Mouse (Mus musculus) erythroblast, embryonic 14.5 days (primary cell): ENCODE data around the gene Neurod2. TPM values are rescaled to one million over a fixed set of nuclear protein-coding genes. Genes with fewer than 3 reads are reported as not detected.

Experiments
- H3K27me3 ChIP-seq: 2 replicates; pipeline ENCODE4 v1.6.1; 2012; ENCODE audit warnings: inconsistent platforms; ENCODE audit not compliant: control insufficient read depth
- H3K36me3 ChIP-seq: 2 replicates; pipeline ENCODE4 v1.6.1; 2012; ENCODE audit warnings: mild to moderate bottlenecking, inconsistent platforms; ENCODE audit not compliant: control insufficient read depth
- H3K4me1 ChIP-seq: 2 replicates; pipeline ENCODE4 v1.6.1; 2012; ENCODE audit warnings: inconsistent platforms; ENCODE audit not compliant: control insufficient read depth
- H3K4me3 ChIP-seq: replicated peaks from 2 replicates; pipeline ENCODE3; 2012; ENCODE audit warnings: moderate library complexity, mild to moderate bottlenecking, inconsistent platforms
- H3K9me3 ChIP-seq: 2 replicates; pipeline ENCODE4 v1.6.1; 2012; ENCODE audit warnings: low read length, inconsistent platforms, mixed read lengths; ENCODE audit not compliant: control insufficient read depth
- GATA1 ChIP-seq: IDR thresholded peaks from 2 replicates; pipeline ENCODE4 v1.6.1; 2012; ENCODE audit warnings: low read length, inconsistent platforms, mixed read lengths
- TAL1 ChIP-seq: IDR thresholded peaks from 3 replicates; pipeline ENCODE4 v1.6.1; 2012; ENCODE audit warnings: low read length, inconsistent platforms, mixed read lengths
- polyA plus RNA-seq: library from polyadenylated mRNA; stranded (reverse); fragments of >175 nt; gene quantifications from 2 replicates; pipeline ENCODE4 v1.2.3, GENCODE M21; 2012

Gene Neurod2
- polyA plus RNA-seq, 1 experiment, result not detected

DNA sequence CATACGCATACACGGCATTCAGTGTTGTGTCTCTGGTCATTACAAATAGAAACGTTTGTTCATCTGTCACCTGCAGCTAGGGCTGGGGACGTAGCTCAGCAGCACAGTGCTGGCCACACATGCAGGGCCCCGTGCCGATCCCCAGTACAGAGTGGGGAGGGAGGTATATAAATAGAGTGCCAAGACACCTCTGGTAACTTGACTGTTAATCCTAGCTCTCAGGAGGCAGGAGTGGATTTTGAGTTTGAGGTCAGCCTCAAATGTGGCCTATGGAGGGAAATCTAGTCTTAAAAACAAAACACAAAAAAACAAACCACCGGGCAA, 38.4 kb upstream of the Neurod2 start:
- TF ChIP-seq TAL1 (no peak), GATA1 (no peak)

DNA sequence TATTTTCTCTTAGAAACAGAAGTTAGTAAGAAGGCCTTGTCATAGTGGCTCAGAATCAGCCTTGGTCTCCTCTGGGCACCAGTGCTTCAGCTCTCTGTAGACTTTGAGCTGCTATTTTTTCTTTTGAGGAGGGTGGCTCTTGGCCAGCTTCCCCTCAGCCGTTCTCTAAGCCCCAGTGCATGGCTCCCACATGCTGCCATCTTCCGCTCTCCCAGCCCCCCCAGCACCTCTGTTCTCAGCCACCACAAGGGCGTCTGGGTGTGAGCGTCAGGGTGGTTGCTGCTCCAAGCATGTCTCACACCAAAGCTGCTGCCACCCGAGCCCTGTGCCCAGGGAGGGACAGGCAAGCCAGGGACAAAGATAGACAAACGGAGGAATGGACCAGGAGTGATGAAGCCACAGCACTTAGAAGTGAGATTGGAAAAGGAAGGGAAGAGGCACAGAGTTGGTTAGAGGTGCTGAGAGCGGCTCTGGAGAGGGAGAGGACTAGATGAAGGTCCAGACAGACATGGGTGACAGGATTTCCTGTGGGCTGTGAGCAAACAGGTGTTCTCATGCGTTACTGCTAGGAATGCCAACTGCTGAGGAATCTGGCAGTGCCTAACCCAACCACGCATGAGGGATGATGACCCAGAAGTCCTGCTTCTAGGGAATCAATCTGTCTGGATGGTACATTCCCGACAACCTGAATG, 37.9 kb upstream of the Neurod2 start:
- Histone ChIP-seq H3K27me3 (no peaks in the 10 kb centered on the region), H3K4me1 (no peaks in the 10 kb centered on the region; the same call in 1 of the 2 replicates), H3K4me3 (no peak overlapping the region), H3K36me3 (no peaks in the 10 kb centered on the region; the same call in 1 of the 2 replicates), H3K9me3 (no peaks in the 10 kb centered on the region)
- TF ChIP-seq GATA1, result no peak
- no peak for TF ChIP-seq TAL1

More for the DNA sequence above, 38.4 kb upstream of the Neurod2 start:
- Histone ChIP-seq H3K9me3 (no peaks in the 10 kb centered on the region), H3K36me3 (no peaks in the 10 kb centered on the region; the same call in 1 of the 2 replicates), H3K4me3 (no peak overlapping the region), H3K27me3 (no peaks in the 10 kb centered on the region), H3K4me1 (no peaks in the 10 kb centered on the region; the same call in 1 of the 2 replicates)

DNA sequence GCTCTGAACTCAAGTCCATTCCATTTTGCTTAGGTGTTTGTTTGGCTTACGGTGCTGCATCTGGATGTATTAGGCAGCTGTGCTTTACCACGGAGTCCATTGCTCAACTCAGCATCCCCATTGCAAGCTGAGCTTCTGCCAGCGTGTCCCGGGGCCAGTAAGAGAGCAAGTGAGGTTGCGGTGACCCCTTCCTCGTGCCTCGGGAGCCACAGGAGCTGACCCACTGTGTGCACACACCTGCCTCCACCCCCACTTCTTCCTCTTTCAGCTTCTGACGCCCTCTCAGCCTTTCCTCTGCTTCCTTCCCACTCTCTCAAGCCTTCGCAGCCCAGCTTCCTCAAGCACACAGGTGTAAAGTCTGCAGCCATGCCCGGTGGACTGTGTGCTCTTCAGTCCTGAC, 36.8 kb upstream of the Neurod2 start:
- Histone ChIP-seq H3K27me3 (no peaks in the 10 kb centered on the region), H3K36me3 (no peaks in the 10 kb centered on the region; the same call in 1 of the 2 replicates), H3K9me3 (no peaks in the 10 kb centered on the region), H3K4me3 (no peak overlapping the region), H3K4me1 (peaks cover 8% of the 10 kb centered on the region)
- no peak for TF ChIP-seq TAL1
- no peak for TF ChIP-seq GATA1

DNA sequence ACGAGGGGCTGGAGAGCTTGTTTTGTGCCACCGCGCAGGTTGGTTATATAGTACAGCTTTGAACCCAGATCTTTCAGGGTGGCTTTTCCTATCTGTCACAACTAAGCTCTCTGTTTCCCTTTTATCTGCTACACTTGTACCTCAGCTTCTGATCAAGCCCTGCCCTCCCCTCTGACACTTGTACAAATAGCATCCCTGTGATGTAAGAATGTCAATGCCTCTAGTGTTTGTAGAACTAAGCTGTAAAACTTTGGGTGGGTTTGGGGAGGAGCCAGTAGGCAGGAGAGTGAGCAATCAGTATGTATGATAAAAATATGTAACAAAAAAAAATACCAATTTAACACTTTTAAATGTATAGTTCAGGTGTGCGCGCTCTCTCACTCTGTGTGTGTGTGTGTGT, 35.0 kb upstream of the Neurod2 start:
- TF ChIP-seq GATA1, result no peak
- TF ChIP-seq TAL1, result no peak
- H3K4me1 ChIP-seq, result peaks cover 20% of the 10 kb centered on the region
- no peaks in the 10 kb centered on the region for H3K9me3 ChIP-seq
- H3K4me3 ChIP-seq, result no peak overlapping the region
- no peaks in the 10 kb centered on the region for H3K27me3 ChIP-seq
- H3K36me3 ChIP-seq, result no peaks in the 10 kb centered on the region; the same call in 1 of the 2 replicates

DNA sequence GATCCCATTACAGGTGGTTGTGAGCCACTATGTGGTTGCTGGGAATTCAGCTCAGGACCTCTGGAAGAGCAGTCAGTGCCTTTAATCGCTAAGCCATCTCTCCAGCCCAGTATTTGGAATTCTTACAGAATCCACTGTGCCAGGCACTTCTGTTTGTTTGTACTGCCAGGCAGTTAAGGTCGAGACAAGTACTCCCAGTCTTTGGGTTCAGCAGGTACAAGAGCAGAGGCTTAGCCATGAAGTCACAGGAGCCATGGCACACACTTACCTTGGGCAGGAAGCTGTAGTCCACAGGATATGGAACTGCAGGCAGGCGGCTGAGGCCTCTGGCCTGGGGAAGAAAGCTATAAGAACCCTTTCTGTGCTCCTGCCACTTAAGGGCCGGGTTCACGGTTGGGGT, 34.4 kb upstream of the Neurod2 start:
- Histone ChIP-seq H3K36me3 (no peaks in the 10 kb centered on the region; the same call in 1 of the 2 replicates), H3K9me3 (no peaks in the 10 kb centered on the region), H3K4me3 (no peak overlapping the region), H3K27me3 (no peaks in the 10 kb centered on the region), H3K4me1 (peaks cover 26% of the 10 kb centered on the region)
- TF ChIP-seq TAL1 (no peak), GATA1 (no peak)

DNA sequence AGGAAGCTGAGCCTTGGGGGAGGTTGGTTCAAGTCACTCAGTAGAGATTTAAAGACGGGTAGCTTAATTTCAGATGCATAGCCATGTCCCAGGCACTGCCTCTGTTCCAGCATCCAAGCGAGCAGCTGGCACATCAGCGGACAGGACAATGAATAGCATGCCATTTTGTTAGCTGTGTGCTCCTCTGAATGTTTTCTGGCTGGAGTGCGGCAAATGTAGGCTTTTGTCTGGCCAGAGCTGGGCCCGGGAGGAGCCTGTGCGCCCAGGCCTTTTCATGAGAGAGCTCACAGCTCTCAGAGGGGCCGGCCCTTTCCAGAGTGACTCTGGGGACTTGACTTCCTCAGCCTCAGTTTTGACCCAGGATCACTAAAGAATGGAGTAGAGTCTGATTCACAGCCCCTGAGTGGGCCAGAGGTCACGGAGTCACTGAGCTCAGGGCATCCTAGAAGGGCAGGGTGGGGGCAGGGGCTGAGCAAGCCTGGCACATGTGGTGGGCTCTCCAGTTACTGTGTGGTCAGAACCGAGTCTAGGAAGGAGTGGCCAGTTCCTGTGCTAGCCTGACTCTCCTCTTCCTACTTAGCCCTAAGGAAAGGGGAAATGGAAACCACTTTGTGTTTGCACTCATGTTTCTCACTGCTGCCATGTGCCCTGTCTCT, 31.5 kb upstream of the Neurod2 start:
- peaks cover 47% of the 10 kb centered on the region for H3K4me1 ChIP-seq
- H3K9me3 ChIP-seq, result no peaks in the 10 kb centered on the region
- no peak overlapping the region for H3K4me3 ChIP-seq
- TF ChIP-seq GATA1 (no peak), TAL1 (no peak)
- H3K36me3 ChIP-seq, result no peaks in the 10 kb centered on the region; the same call in 1 of the 2 replicates
- no peaks in the 10 kb centered on the region for H3K27me3 ChIP-seq

DNA sequence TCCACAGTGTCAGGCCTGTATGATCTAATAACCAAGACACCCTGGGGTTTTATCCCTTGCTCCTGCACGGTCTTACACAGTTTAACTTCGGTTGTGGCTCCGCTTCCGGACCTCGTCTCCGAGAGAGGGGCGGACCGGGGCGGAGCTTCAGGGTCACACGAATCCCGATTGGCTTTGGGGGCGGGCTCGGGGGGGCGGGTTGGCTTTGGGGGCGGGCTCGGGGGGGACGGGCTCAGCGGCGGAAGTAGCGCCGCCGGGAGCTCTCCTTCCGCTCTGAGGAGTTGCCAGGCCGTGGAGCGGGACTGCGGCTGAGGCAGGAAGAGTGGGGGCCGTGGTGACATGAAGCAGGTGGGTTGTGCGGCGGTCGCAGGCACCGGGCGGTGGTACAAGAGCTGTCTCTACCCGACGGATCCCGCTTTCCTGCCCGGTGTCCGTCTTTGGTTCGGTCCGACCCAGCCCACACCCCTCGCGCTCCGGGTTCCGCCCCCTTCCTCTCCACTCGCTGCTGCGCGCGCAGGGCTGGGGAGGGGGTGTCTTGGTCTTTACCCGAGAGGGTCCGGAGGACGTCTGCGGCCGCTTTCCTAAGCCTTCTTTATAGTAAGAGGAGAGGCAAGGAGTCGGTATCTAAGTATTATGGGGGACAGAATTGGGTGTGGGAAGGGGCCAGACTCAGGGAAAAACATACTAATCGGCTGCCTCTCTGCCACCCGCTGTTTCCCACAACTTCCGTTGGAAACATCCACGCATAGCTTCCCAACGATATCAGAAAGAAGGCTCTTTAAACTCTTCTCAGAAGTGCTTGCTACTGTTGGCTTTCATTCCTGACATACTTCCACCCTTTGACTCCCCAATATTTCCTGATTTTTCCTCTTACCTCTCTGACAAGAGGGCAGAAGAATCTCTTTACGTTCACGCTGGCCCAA, 29.0 kb upstream of the Neurod2 start, which contains the start of gene Stard3:
Stard3 (plus strand) TSS at position 208 of the 923 bp plus-strand sequence.
- Histone ChIP-seq H3K4me1 (peaks cover 52% of the 10 kb centered on the region), H3K36me3 (no peaks in the 10 kb centered on the region; the same call in 1 of the 2 replicates), H3K4me3 (peak within 1 kb of the TSS; percentile 95), H3K9me3 (no peaks in the 10 kb centered on the region), H3K27me3 (peaks cover 15% of the 10 kb centered on the region)
- TF ChIP-seq GATA1 (no peak), TAL1 (no peak)

DNA sequence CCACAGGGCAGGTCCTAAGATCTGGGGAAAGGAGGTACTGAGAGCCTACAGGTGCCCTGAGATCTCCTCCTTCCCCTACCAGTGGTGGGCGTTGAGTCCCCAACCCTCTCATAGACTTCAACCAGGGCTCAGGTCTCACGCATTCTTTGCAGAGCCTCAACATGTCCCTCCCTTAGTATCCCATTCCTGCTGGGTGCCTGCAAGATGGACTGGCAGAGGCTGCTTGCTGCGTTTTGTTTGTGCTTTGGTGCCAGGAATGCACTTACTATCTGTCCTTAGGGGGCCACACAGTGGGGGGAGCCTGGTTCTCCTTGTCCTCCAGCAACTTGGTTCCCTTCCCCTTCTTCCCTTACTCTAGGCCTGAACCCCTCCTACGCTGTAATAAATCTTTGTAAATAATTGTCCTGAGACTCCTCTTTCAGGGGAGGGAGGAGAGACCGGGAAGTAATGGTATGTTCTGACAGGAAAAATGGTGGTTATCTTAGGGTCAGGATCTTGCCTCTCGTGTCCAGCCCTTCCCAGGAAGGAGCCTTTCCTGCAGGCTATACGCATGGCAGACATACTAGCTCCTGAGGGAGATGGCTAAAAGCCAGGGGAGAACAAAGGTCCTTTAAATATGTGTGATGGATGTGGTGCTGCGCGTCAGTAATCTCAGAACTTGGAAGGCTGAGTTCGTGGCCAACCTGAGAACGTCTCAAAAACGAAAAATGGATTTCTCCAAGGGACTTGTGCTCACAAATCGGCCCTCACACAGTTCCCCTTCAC, 28.1 kb upstream of the Neurod2 start:
- TF ChIP-seq TAL1 (no peak), GATA1 (peak; percentile 18; the same call in 1 of the 2 replicates)
- no peaks in the 10 kb centered on the region for H3K9me3 ChIP-seq
- H3K4me1 ChIP-seq, result peaks cover 52% of the 10 kb centered on the region
- peak overlapping the region; percentile 95 for H3K4me3 ChIP-seq
- peaks cover 23% of the 10 kb centered on the region for H3K27me3 ChIP-seq
- H3K36me3 ChIP-seq, result no peaks in the 10 kb centered on the region; the same call in 1 of the 2 replicates
